Mouse (Mus musculus) megakaryocyte, embryonic 14.5 days (primary cell): Measurements from ENCODE around the gene Trim14. TPM values are rescaled to one million over a fixed set of nuclear protein-coding genes. Genes with fewer than 3 reads are reported as not detected.
A peak's percentile ranks its signal among the peaks of the same experiment; 100 is the strongest.

Source experiments
- H3K27me3 ChIP-seq: replicated peaks from 2 replicates; pipeline ENCODE3; 2012; ENCODE audit warnings: inconsistent platforms
- H3K36me3 ChIP-seq: replicated peaks from 2 replicates; pipeline ENCODE3; 2012; ENCODE audit warnings: low read length, inconsistent platforms, mixed read lengths
- H3K4me1 ChIP-seq: 2 replicates; pipeline ENCODE4 v1.6.1; 2012; ENCODE audit warnings: inconsistent platforms
- H3K4me3 ChIP-seq: replicated peaks from 2 replicates; pipeline ENCODE3; 2012; ENCODE audit warnings: moderate library complexity, mild to moderate bottlenecking, inconsistent platforms
- H3K9me3 ChIP-seq: 2 replicates; pipeline ENCODE4 v1.6.1; 2012; ENCODE audit warnings: inconsistent platforms
- FLI1 ChIP-seq: IDR thresholded peaks from 2 replicates; pipeline ENCODE4 v1.6.1; 2012; ENCODE audit warnings: low read length, inconsistent platforms, mixed read lengths
- GATA1 ChIP-seq: IDR thresholded peaks from 3 replicates; pipeline ENCODE4 v1.6.1; 2012; ENCODE audit warnings: mixed read lengths, low read length, inconsistent platforms, borderline replicate concordance
- polyA plus RNA-seq: library from polyadenylated mRNA; stranded (reverse); fragments of >175 nt; gene quantifications from 2 replicates; pipeline ENCODE4 v1.2.3, GENCODE M21; 2012; ENCODE audit warnings: low replicate concordance; ENCODE audit not compliant: insufficient read depth

Trim14 gene
- polyA plus RNA-seq, 1 experiment, result 8.1 TPM

DNA sequence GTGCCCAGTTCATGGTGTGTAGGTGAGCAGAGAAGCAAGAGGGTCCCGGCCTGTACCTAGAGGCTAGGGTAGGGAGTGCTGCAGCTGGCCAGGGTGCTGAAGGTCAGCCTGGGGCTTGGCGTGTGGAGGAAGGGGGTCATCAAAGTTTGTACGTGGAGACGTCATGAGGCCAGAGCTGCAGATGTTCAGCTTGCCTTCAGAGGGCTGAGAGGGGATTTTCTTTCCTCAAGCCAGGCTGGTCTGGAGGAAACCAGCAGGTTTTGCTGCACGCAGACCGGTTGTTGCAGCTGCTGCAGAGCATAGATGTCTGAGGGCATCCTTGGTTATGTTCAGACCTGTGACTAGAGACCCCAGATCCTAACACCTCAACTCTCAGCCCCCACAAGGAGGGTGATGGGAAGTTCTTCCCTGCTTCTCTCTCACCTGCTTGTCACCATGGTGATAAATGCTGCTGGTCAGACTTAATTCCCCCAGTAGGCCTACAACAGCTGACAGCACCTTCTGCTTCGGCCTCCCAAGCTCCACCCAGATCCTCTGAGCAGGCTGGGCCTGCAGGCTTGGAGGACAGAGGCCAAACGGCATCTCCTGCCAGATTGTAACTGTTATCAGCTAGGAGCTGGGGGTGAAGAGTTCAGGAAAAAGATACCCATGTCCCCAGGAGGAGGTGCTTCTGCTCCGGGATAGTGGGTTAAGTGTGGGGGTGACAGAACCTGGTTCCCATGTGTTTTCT is 38.2 kb upstream of the Trim14 start:
- Histone ChIP-seq H3K4me3 (peak overlapping the region; percentile 62), H3K4me1 (peaks cover 33% of the 10 kb centered on the region), H3K9me3 (peaks cover 10% of the 10 kb centered on the region), H3K27me3 (no peaks in the 10 kb centered on the region), H3K36me3 (peaks cover 19% of the 10 kb centered on the region)
- TF ChIP-seq FLI1, result no peak
- no peak for TF ChIP-seq GATA1

DNA sequence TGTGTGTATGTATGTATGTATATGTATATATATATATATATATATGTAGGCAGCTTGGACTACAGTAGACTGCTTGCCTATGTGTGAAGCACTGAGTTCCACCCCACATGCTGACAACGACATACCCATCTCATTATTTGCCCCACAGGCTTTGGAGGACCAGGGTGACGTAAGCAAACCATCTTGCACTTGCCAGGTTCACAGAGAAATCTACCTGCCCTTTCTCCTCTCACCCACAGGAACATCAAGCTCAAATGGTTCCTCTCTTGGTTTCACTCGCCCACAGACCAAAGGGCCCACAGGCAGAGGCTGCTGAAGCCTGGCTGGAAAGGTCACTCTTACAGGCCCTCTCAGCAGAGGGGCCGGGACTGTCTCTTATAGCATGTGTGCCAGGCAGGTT is 36.7 kb upstream of the Trim14 start:
- H3K36me3 ChIP-seq, result peaks cover 23% of the 10 kb centered on the region
- H3K27me3 ChIP-seq, result no peaks in the 10 kb centered on the region
- H3K9me3 ChIP-seq, result peaks cover 6% of the 10 kb centered on the region
- peaks cover 33% of the 10 kb centered on the region for H3K4me1 ChIP-seq
- TF ChIP-seq GATA1, result no peak
- TF ChIP-seq FLI1, result no peak
- H3K4me3 ChIP-seq, result no peak overlapping the region

DNA sequence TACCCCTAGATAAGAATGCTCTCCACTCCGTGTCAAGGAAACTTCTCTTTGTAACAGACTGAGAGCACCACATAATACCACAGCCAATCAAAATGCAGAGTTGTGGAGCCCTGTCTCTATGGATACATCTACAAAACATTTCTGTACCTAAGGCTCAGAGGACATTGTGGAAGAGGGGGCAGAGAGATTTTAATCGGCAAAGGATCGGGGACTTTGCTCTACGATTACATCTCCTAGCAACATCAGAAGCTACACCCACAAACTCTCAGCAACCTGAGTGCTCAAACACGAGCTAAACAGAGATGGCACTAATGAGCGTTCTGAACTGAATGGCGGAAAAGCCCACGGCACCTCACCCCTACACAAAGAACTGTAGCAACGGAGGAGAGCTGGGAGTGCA is 35.8 kb upstream of the Trim14 start:
- no peak for TF ChIP-seq FLI1
- no peak for TF ChIP-seq GATA1
- Histone ChIP-seq H3K4me3 (no peak overlapping the region), H3K9me3 (peaks cover 6% of the 10 kb centered on the region), H3K36me3 (peaks cover 23% of the 10 kb centered on the region), H3K27me3 (no peaks in the 10 kb centered on the region), H3K4me1 (peaks cover 39% of the 10 kb centered on the region)

DNA sequence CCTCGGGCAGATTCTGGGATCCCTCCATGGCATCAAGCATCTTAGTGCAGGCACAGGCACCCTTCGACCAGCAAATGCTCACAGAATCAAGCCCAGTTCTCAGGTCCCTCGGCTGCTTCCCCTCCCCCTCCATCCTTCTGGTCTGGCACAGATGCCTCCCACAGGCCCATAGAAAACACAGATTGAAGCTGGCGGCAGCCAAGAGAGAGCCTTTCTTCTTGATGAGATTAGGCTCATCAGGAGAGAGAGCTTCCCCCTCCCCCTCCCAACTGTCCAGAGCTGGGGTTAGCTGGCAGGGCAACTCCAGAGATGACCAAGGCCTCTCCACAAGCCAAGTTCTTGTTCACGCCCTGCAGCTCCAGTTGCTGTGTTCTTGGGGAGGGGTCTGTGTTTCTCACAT is 33.7 kb upstream of the Trim14 start:
- H3K4me3 ChIP-seq, result no peak overlapping the region
- H3K4me1 ChIP-seq, result peaks cover 57% of the 10 kb centered on the region
- TF ChIP-seq FLI1, result no peak
- TF ChIP-seq GATA1, result no peak
- peaks cover 6% of the 10 kb centered on the region for H3K9me3 ChIP-seq
- H3K36me3 ChIP-seq, result peaks cover 23% of the 10 kb centered on the region
- H3K27me3 ChIP-seq, result no peaks in the 10 kb centered on the region

DNA sequence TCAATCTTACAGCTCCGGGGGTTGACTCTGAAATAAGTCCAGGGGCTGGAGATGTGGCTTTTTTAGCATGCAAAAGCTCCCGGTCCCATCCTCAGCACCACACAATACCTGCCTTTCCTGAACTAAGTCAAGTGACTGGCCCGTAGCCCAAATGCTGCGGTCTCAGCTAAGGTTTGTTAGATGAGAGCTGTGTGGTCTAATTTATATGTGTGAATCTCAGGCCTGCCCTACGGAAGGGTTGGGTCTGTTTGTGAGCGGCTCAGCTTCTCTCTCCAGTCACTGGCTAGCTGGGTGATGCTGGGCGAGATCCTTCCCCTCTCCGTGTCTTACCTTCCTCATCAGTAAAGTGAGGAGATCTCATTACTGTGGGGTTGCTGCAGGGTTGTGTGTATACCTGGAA is 32.2 kb upstream of the Trim14 start:
- H3K36me3 ChIP-seq, result peaks cover 21% of the 10 kb centered on the region
- TF ChIP-seq GATA1 (no peak), FLI1 (no peak)

DNA sequence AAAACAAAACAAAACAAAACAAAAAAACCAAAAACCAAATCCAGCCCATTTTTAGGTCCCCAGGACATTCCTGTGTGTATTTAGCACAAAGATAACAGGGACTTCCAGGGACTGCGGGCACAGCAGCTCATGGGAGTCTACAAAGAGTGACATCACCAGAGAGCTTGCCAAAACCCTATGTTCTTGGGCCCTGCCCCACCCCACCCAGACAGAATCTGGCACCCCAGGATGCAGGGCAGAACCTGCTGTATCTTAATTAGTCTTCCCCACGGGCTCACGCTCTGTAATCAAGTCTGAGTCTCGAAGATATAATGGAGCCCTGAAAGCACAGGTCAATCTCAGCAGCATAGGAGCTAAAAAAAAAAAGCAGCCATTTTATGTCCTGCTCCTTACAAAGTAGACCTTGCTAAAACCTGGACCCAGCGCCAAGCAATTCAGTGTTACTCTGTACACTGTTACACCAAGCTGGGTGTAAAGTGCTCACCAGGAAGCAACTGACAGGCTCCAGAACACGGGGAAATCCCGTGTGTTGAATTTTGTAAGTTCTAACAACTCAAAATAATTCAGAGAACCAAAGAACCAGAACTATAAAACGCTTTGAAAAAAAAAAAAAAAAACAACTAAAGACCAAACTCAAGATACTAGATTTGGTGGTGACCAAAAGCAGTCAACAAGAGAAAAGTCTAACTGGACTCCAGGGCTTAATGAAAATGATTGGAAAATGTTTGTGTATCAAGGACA is 31.2 kb upstream of the Trim14 start:
- TF ChIP-seq GATA1 (no peak), FLI1 (no peak)
- Histone ChIP-seq H3K36me3 (peaks cover 18% of the 10 kb centered on the region), H3K27me3 (no peaks in the 10 kb centered on the region), H3K4me1 (peaks cover 61% of the 10 kb centered on the region), H3K4me3 (no peak overlapping the region), H3K9me3 (peaks cover 6% of the 10 kb centered on the region)

More for the DNA sequence above, 32.2 kb upstream of the Trim14 start:
- Histone ChIP-seq H3K9me3 (peaks cover 6% of the 10 kb centered on the region), H3K4me3 (no peak overlapping the region), H3K4me1 (peaks cover 57% of the 10 kb centered on the region), H3K27me3 (no peaks in the 10 kb centered on the region)

DNA sequence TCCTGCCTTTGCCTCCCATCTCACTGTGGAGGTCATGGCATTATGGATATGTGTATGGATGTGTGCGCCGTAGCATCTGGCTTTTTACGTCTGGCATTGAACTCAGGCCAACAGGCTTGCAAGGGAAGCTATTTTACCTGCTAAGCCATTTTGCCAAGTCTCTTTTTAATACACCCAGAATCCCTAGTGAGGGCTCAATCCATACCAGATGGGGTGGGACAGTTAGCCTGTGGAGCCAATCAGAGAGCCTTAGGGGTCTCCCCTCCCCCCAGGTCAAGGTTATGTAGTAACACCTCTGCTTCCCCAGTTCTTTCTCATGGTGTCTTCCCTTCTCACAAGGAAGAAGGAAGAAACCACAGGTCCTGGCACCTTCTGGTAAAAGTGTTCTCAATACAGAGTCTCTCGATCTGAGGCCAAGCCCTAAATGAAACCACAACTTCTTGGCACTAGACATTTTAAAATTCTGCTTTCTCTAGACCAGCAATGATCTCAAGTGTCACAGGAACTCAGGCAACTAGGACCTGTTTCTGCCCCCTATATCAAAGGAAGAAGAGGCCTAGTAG is 29.5 kb upstream of the Trim14 start:
- no peaks in the 10 kb centered on the region for H3K27me3 ChIP-seq
- peaks cover 74% of the 10 kb centered on the region for H3K4me1 ChIP-seq
- peaks cover 11% of the 10 kb centered on the region for H3K36me3 ChIP-seq
- TF ChIP-seq GATA1 (no peak), FLI1 (no peak)
- no peak overlapping the region for H3K4me3 ChIP-seq
- H3K9me3 ChIP-seq, result no peaks in the 10 kb centered on the region

DNA sequence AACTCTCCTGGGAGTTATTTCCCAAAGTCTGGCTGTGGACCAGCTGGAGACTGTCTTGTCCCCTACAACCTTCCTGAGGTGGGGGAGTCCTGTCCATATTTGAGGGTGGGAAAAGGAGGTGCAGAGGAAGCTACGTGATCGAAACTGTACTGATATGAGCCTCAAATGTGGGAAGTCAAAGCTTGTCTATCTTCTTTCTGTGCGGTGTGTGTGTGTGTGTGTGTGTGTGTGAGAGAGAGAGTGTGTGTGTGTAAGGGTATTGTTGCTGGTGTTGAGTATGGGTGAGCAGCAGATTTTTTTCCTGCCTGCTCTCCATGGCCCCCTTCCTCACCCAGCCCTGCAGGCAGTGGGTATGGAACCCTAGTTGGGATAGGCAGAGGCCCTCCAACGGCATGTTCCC is 28.3 kb upstream of the Trim14 start:
- Histone ChIP-seq H3K9me3 (no peaks in the 10 kb centered on the region), H3K4me3 (peak overlapping the region; percentile 90), H3K27me3 (no peaks in the 10 kb centered on the region), H3K4me1 (peaks cover 77% of the 10 kb centered on the region), H3K36me3 (peaks cover 14% of the 10 kb centered on the region)
- TF ChIP-seq FLI1 (no peak), GATA1 (no peak)

DNA sequence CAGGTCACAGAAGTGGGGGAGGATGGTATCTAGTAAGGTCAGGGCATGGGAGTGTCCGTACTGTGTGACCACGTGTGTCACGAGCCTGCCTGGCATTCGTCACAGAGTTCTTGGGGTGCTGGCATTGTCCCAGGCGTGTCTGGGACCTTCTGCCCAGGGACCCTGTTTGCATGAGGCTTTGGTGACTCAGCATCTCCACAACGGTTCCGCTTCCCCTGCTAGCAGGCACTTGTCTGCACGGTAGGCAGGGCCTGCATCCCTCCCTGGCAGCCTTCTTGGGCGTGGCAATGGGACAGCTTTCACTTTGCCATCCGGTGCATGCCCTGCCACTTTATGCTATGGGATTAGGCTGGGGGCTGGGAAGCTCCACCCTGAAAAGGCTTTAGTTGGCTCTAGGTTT is 27.9 kb upstream of the Trim14 start:
- TF ChIP-seq GATA1, result no peak
- no peak for TF ChIP-seq FLI1
- peaks cover 14% of the 10 kb centered on the region for H3K36me3 ChIP-seq
- peak overlapping the region; percentile 90 for H3K4me3 ChIP-seq
- H3K27me3 ChIP-seq, result no peaks in the 10 kb centered on the region
- H3K9me3 ChIP-seq, result no peaks in the 10 kb centered on the region
- H3K4me1 ChIP-seq, result peaks cover 81% of the 10 kb centered on the region

DNA sequence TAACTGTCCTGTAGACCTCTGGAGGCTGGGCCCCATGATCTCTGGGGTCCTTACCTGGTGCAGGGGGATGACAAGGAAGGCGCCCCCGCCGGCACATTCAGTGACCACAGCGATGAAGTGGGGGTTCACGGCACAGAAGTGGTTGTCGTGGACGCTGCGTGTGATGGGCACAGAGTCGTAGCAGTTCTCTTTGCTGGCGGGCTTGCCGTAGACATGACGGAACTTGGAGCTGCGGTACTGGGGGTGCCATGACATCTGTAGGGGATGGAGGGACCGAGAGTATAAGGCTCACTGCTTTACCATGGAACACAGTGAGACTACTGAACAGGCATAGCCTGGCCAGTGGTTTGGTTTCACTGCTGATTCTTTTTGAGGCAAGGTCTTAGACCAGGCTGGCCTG is 26.9 kb upstream of the Trim14 start:
- H3K4me1 ChIP-seq, result peaks cover 91% of the 10 kb centered on the region
- H3K4me3 ChIP-seq, result peak overlapping the region; percentile 42
- no peaks in the 10 kb centered on the region for H3K9me3 ChIP-seq
- TF ChIP-seq FLI1 (no peak), GATA1 (no peak)
- no peaks in the 10 kb centered on the region for H3K27me3 ChIP-seq
- peaks cover 10% of the 10 kb centered on the region for H3K36me3 ChIP-seq
